Mouse (Mus musculus) megakaryocyte-erythroid progenitor cell, adult 5-6 weeks (primary cell): ENCODE measurements at regions not wholly inside any gene's neighbourhood (a gene's known extent, or its start where the extent isn't known, plus 50 kb on each side); places are given as distances from the start of the nearest gene placed in this dataset.

Source experiments
- ATAC-seq: replicated peaks from 2 replicates; pipeline ENCODE4 v1.8.0; 2016; ENCODE audit warnings: mild to moderate bottlenecking, inconsistent platforms; ENCODE audit not compliant: severe bottlenecking, poor library complexity, low FRiP score, low TSS enrichment

- ATAC-seq = no peak
Measured at GRCm38 (mm10) chr12:8111484-8111883, 96.4 kb upstream of the Ldah start.

GRCm38 (mm10) chr12:8155566-8155965 lies 52.3 kb upstream of the Ldah start:
- no peak for ATAC-seq
